Mouse (Mus musculus): Measurements from ENCODE around the gene Rpl7a.

DNA sequence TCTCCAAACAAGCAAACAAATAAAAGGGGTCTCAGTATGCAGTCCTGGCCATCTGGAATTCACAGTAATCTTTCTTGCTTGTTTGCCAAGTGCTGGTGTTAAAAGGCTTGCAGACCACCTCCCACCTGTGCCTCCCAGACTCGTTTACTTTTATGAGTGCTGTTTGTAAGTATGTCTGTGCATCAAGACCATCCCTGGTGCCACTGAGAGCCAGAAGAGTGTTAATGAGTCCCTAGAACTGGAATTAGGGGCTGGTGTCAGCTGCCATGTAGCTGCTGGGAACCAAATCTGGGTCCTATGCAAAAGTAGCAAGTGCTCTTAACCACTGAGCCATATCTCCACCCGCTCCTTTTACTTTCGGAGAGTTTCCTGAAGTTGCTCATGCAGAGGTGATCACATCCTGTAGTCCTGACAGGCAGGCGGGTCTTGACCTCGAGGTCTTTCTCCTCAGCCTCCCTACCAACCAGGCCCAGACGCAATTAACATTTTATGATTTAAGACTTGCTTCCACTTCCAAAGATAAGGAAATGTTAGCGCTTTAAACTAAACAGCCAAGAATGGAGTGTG lies 8.6 kb upstream of the Rpl7a start:
- TF ChIP-seq CTCF (IDR thresholded peaks at IDR 0.05; ENCODE audit: low read depth, low read length) (no peak), POLR2A (IDR thresholded peaks at IDR 0.05; ENCODE audit: extremely low read depth, insufficient read depth, low read length) (no peak)
